Mouse (Mus musculus) right cerebral cortex, postnatal 10 days (tissue): ENCODE data around the gene Laptm4a.

Source experiments
- DNase-seq, 2 experiments: peaks; one replicate each; pipeline ENCODE4 v3.0.0; 2021; ENCODE audit warnings: low spot score in 2 of 2

The Laptm4a gene

GRCm38 (mm10) chr12:8921394-8922368 is at the start of gene Laptm4a:
Gene Laptm4a, plus strand, starts transcription at chr12:8921664.
- DNase-seq, result peak; percentile 98 to 99

- DNase-seq, result no peak
Measured at GRCm38 (mm10) chr12:8875583-8875982, 45.9 kb upstream of the Laptm4a start.

GRCm38 (mm10) chr12:8876865-8877264 is 44.6 kb upstream of the Laptm4a start:
- no peak for DNase-seq

GRCm38 (mm10) chr12:8877413-8877812 is 44.1 kb upstream of the Laptm4a start:
- no peak for DNase-seq

GRCm38 (mm10) chr12:8878752-8879151 is 42.7 kb upstream of the Laptm4a start:
- DNase-seq, result no peak

- no peak for DNase-seq
Measured at GRCm38 (mm10) chr12:8879389-8879788, 42.1 kb upstream of the Laptm4a start.

GRCm38 (mm10) chr12:8881736-8882135 is 39.7 kb upstream of the Laptm4a start:
- no peak for DNase-seq

GRCm38 (mm10) chr12:8882376-8882775 is 39.1 kb upstream of the Laptm4a start:
- DNase-seq, result no peak

GRCm38 (mm10) chr12:8884426-8885145 is 36.9 kb upstream of the Laptm4a start:
- DNase-seq, result no peak

GRCm38 (mm10) chr12:8885146-8885543 is 36.3 kb upstream of the Laptm4a start:
- no peak for DNase-seq

GRCm38 (mm10) chr12:8885950-8886349 is 35.5 kb upstream of the Laptm4a start:
- DNase-seq, result no peak

GRCm38 (mm10) chr12:8888445-8888844 is 33.0 kb upstream of the Laptm4a start:
- DNase-seq, result no peak

GRCm38 (mm10) chr12:8889117-8889665 is 32.3 kb upstream of the Laptm4a start:
- DNase-seq, result peak; percentile 60 to 79

- DNase-seq, result peak; percentile 29 to 38
Measured at GRCm38 (mm10) chr12:8892876-8893532, 28.5 kb upstream of the Laptm4a start.

GRCm38 (mm10) chr12:8897140-8897539 is 24.3 kb upstream of the Laptm4a start:
- DNase-seq, result no peak

- DNase-seq, result no peak
Measured at GRCm38 (mm10) chr12:8898879-8899785, 22.3 kb upstream of the Laptm4a start.

GRCm38 (mm10) chr12:8900107-8900698 is 21.3 kb upstream of the Laptm4a start:
- no peak for DNase-seq

GRCm38 (mm10) chr12:8900919-8901663 is 20.4 kb upstream of the Laptm4a start:
- no peak for DNase-seq

GRCm38 (mm10) chr12:8901934-8902333 is 19.5 kb upstream of the Laptm4a start:
- DNase-seq, result no peak

GRCm38 (mm10) chr12:8902479-8902878 is 19.0 kb upstream of the Laptm4a start:
- DNase-seq, result no peak
